Mouse (Mus musculus) MEL (cell line): Measurements from ENCODE around the gene Ipcef1. TPM values are rescaled to one million over a fixed set of nuclear protein-coding genes. Genes with fewer than 3 reads are reported as not detected.

Experiments
- DNase-seq: peaks from one replicate; pipeline ENCODE4 v3.0.0; 2011; ENCODE audit warnings: low read depth, low spot score
- H3K27ac ChIP-seq: 2 replicates; pipeline ENCODE4 v1.5.1; 2012; ENCODE audit warnings: low read depth, mild to moderate bottlenecking, control low read depth, low read length, moderate library complexity; ENCODE audit not compliant: control insufficient read depth
- H3K27me3 ChIP-seq, 2 experiments: fragments of 150-350 bp in 1 of 2; sonication (generic) in 1 of 2; 2 replicates each; pipeline ENCODE4 v1.6.1; 2012; ENCODE audit warnings: low read length in 2 of 2, mild to moderate bottlenecking in 2 of 2, improper control_type of control experiment in 1 of 2, moderate library complexity in 1 of 2; ENCODE audit not compliant: insufficient read depth in 2 of 2, control insufficient read depth in 1 of 2
- H3K36me3 ChIP-seq, 2 experiments: 2 replicates each; pipeline ENCODE4 v1.6.1; 2012 to 2014; ENCODE audit warnings: low read length in 2 of 2, improper control_type of control experiment in 1 of 2, inconsistent platforms in 1 of 2, mild to moderate bottlenecking in 1 of 2; ENCODE audit not compliant: insufficient read depth in 2 of 2, control insufficient read depth in 1 of 2
- H3K4me1 ChIP-seq, 2 experiments: fragments of 150-350 bp in 1 of 2; sonication (generic) in 1 of 2; 2 replicates each; pipeline ENCODE4 v1.6.1; 2012; ENCODE audit warnings: low read length in 2 of 2, improper control_type of control experiment in 1 of 2, mild to moderate bottlenecking in 1 of 2; ENCODE audit not compliant: insufficient read depth in 2 of 2, control insufficient read depth in 1 of 2
- H3K4me3 ChIP-seq, 2 experiments: fragments of 150-350 bp in 1 of 2; sonication (generic) in 1 of 2; 2 replicates each; pipeline ENCODE4 v1.5.1; 2012; ENCODE audit warnings: low read depth in 2 of 2, low read length in 2 of 2, mild to moderate bottlenecking in 2 of 2, moderate library complexity in 2 of 2, control low read depth in 1 of 2, improper control_type of control experiment in 1 of 2; ENCODE audit not compliant: control insufficient read depth in 1 of 2, insufficient read depth in 1 of 2
- H3K79me2 ChIP-seq: 2 replicates; pipeline ENCODE4 v1.6.1; 2012; ENCODE audit warnings: mild to moderate bottlenecking, low read length, moderate library complexity; ENCODE audit not compliant: control insufficient read depth, poor library complexity, insufficient read depth
- H3K9ac ChIP-seq: 2 replicates; pipeline ENCODE4 v1.6.1; 2012; ENCODE audit warnings: low read depth, mild to moderate bottlenecking, control low read depth, low read length, moderate library complexity; ENCODE audit not compliant: control insufficient read depth, poor library complexity, severe bottlenecking
- H3K9me3 ChIP-seq: fragments of 150-350 bp; sonication (generic); replicated peaks from 2 replicates; pipeline ENCODE4 v1.6.1; 2012; ENCODE audit warnings: mild to moderate bottlenecking, low read length, improper control_type of control experiment, moderate library complexity; ENCODE audit not compliant: insufficient read depth
- BHLHE40 ChIP-seq: IDR thresholded peaks from 2 replicates; pipeline ENCODE4 v1.6.1; 2012; ENCODE audit warnings: low read depth, mild to moderate bottlenecking, inconsistent platforms, low read length, improper control_type of control experiment, borderline replicate concordance
- CHD1 ChIP-seq: IDR thresholded peaks from 2 replicates; pipeline ENCODE4 v1.6.1; 2012; ENCODE audit warnings: low read depth, mild to moderate bottlenecking, inconsistent platforms, low read length, improper control_type of control experiment
- CHD2 ChIP-seq: IDR thresholded peaks from 2 replicates; pipeline ENCODE4 v1.6.1; 2011; ENCODE audit warnings: low read length, improper control_type of control experiment
- ELF1 ChIP-seq: IDR thresholded peaks from 2 replicates; pipeline ENCODE4 v1.6.1; 2014; ENCODE audit warnings: low read depth, mild to moderate bottlenecking, inconsistent platforms, low read length, improper control_type of control experiment, moderate library complexity
- GABPA ChIP-seq: IDR thresholded peaks from 2 replicates; pipeline ENCODE4 v1.6.1; 2012; ENCODE audit warnings: low read depth, mild to moderate bottlenecking, inconsistent platforms, low read length, improper control_type of control experiment, moderate library complexity
- GATA1 ChIP-seq: IDR thresholded peaks from 2 replicates; pipeline ENCODE4 v1.6.1; 2011; ENCODE audit warnings: low read depth, low read length, improper control_type of control experiment
- HCFC1 ChIP-seq: IDR thresholded peaks from 2 replicates; pipeline ENCODE4 v1.6.1; 2012; ENCODE audit warnings: low read depth, mild to moderate bottlenecking, inconsistent platforms, low read length, improper control_type of control experiment, moderate library complexity
- KAT2A ChIP-seq: conservative IDR thresholded peaks from 2 replicates; pipeline ENCODE4 v1.6.1; 2012; ENCODE audit warnings: low read depth, low read length, improper control_type of control experiment, inconsistent platforms
- MAX ChIP-seq: IDR thresholded peaks from 2 replicates; pipeline ENCODE4 v1.6.1; 2011; ENCODE audit warnings: low read length, improper control_type of control experiment
- MAZ ChIP-seq: IDR thresholded peaks from 2 replicates; pipeline ENCODE4 v1.6.1; 2012; ENCODE audit warnings: low read depth, mild to moderate bottlenecking, inconsistent platforms, low read length, improper control_type of control experiment
- MEF2A ChIP-seq: IDR thresholded peaks from 2 replicates; pipeline ENCODE4 v1.6.1; 2014; ENCODE audit warnings: low read depth, mild to moderate bottlenecking, inconsistent platforms, low read length, improper control_type of control experiment; ENCODE audit not compliant: poor library complexity, insufficient replicate concordance, severe bottlenecking; ENCODE audit errors: extremely low read depth
- MYB ChIP-seq: IDR thresholded peaks from 2 replicates; pipeline ENCODE4 v1.6.1; 2011; ENCODE audit warnings: mild to moderate bottlenecking, low read depth, low read length, improper control_type of control experiment
- POLR2A ChIP-seq, 2 experiments: IDR thresholded peaks; 2 replicates each; pipeline ENCODE4 v1.6.1; 2011 to 2012; ENCODE audit warnings: low read length in 2 of 2, mild to moderate bottlenecking in 2 of 2, control low read depth in 1 of 2, improper control_type of control experiment in 1 of 2, low read depth in 1 of 2, moderate library complexity in 1 of 2; ENCODE audit not compliant: control insufficient read depth in 1 of 2, insufficient read depth in 1 of 2, poor library complexity in 1 of 2
- POLR2AphosphoS2 ChIP-seq: IDR thresholded peaks from 2 replicates; pipeline ENCODE4 v1.6.1; 2011; ENCODE audit warnings: low read length, improper control_type of control experiment
- POLR2AphosphoS5 ChIP-seq: IDR thresholded peaks from 2 replicates; pipeline ENCODE4 v1.6.1; 2012; ENCODE audit warnings: low read depth, borderline replicate concordance, mild to moderate bottlenecking, inconsistent platforms, low read length, moderate library complexity, mixed read lengths
- RCOR1 ChIP-seq: IDR thresholded peaks from 2 replicates; pipeline ENCODE4 v1.6.1; 2012; ENCODE audit warnings: low read depth, mild to moderate bottlenecking, inconsistent platforms, low read length, improper control_type of control experiment
- TAL1 ChIP-seq: IDR thresholded peaks from 2 replicates; pipeline ENCODE4 v1.6.1; 2012; ENCODE audit warnings: mild to moderate bottlenecking, inconsistent platforms, low read length, moderate library complexity, mixed read lengths
- TCF12 ChIP-seq: IDR thresholded peaks from 2 replicates; pipeline ENCODE4 v1.6.1; 2014; ENCODE audit warnings: low read depth, mild to moderate bottlenecking, inconsistent platforms, low read length, improper control_type of control experiment, moderate library complexity
- UBTF ChIP-seq: IDR thresholded peaks from 2 replicates; pipeline ENCODE4 v1.6.1; 2012; ENCODE audit warnings: low read depth, mild to moderate bottlenecking, inconsistent platforms, low read length, improper control_type of control experiment, moderate library complexity, borderline replicate concordance; ENCODE audit not compliant: insufficient read depth
- ZNF384 ChIP-seq: IDR thresholded peaks from 2 replicates; pipeline ENCODE4 v1.6.1; 2012; ENCODE audit warnings: low read depth, mild to moderate bottlenecking, inconsistent platforms, low read length, improper control_type of control experiment
- polyA plus RNA-seq, 2 experiments: library from polyadenylated mRNA; stranded (reverse) in 1 of 2; unstranded in 1 of 2; fragments of >175 nt in 1 of 2; fragments of >200 nt in 1 of 2; gene quantifications; 2 replicates each; pipeline versions ENCODE4 v1.2.1 to v1.2.4; 2012; ENCODE audit warnings: low replicate concordance in 2 of 2, low read depth in 1 of 2; ENCODE audit not compliant: insufficient read length in 2 of 2, insufficient read depth in 1 of 2, missing spikeins in 1 of 2
- total RNA-seq: library from RNA; depleted of rRNA; stranded (reverse); fragments of 300-350 nt; gene quantifications from 2 replicates; pipeline ENCODE4 v1.2.3, GENCODE M21; 2012

Ipcef1 gene
- total and polyA plus RNA-seq, 3 experiments, result not detected

GRCm38 (mm10) chr10:6988555-6988954, 63.7 kb downstream of the Ipcef1 start:
- H3K4me1 ChIP-seq, result no peaks in the 10 kb centered on the region
- TF ChIP-seq MAX, result no peak
- TF ChIP-seq POLR2AphosphoS5, result no peak
- TF ChIP-seq, all 39 proteins: peak for 0
- Histone ChIP-seq H3K9me3 (no peaks in the 10 kb centered on the region), H3K9ac (no peak overlapping the region), H3K27ac (no peak overlapping the region), H3K27me3 (no peaks in the 10 kb centered on the region), H3K79me2 (no peaks in the 10 kb centered on the region), H3K36me3 (no peaks in the 10 kb centered on the region), H3K4me3 (no peak overlapping the region)
- DNase-seq, result no peak

- H3K79me2 ChIP-seq, result no peaks in the 10 kb centered on the region
- H3K27ac ChIP-seq, result no peak overlapping the region
- no peak overlapping the region for H3K9ac ChIP-seq
- no peak for TF ChIP-seq POLR2AphosphoS5
- TF ChIP-seq GATA1, result no peak
- no peak for TF ChIP-seq RCOR1
- TF ChIP-seq HCFC1, result no peak
- TF ChIP-seq POLR2A (IDR thresholded peaks at IDR 0.05; ENCODE audit: control insufficient read depth in 1 of 2, insufficient read depth in 1 of 2, low read depth in 1 of 2, low read length in 2 of 2, poor library complexity in 1 of 2), result no peak
- no peak for TF ChIP-seq BHLHE40
- TF ChIP-seq CHD1, result no peak
- TF ChIP-seq POLR2AphosphoS2, result no peak
- no peak for TF ChIP-seq UBTF
- no peak for TF ChIP-seq GABPA
- TF ChIP-seq TAL1, result no peak
- no peaks in the 10 kb centered on the region for H3K4me1 ChIP-seq
- no peaks in the 10 kb centered on the region for H3K27me3 ChIP-seq
- DNase-seq, result no peak
- no peaks in the 10 kb centered on the region for H3K9me3 ChIP-seq
- H3K4me3 ChIP-seq, result no peak overlapping the region
- H3K36me3 ChIP-seq, result no peaks in the 10 kb centered on the region
These were observed 64.7 kb downstream of the Ipcef1 start for GRCm38 (mm10) chr10:6987399-6988098.

DNA sequence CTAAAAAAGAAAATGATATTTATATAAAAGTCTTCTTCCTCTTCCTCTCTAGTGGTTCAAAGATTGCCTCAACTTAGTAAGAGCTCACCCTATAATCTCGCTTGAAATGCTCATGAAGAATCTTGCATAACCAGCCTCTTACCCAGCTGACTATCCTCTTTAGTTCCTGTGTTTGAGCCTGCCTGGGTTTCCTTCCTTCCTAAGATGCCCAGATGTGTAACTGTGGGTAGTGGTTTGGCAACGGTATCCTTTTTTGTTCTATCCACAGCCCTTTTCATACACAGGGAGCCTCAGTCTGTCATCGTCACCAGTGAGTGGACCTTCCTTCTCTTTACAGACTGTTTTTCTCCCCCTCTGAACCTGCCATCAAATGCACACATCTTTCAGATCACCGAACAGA, 66.0 kb downstream of the Ipcef1 start:
- no peak for DNase-seq
- no peaks in the 10 kb centered on the region for H3K79me2 ChIP-seq

More for the DNA sequence above, 66.0 kb downstream of the Ipcef1 start:
- Histone ChIP-seq H3K4me1 (no peaks in the 10 kb centered on the region), H3K27me3 (no peaks in the 10 kb centered on the region), H3K36me3 (no peaks in the 10 kb centered on the region), H3K27ac (no peak overlapping the region), H3K4me3 (no peak overlapping the region), H3K9me3 (no peaks in the 10 kb centered on the region), H3K9ac (no peak overlapping the region)
- TF ChIP-seq ELF1 (no peak), MAX (no peak), KAT2A (no peak), HCFC1 (no peak), UBTF (no peak), CHD1 (no peak), MEF2A (no peak), POLR2AphosphoS2 (no peak), TCF12 (no peak), MYB (no peak), MAZ (no peak), ZNF384 (no peak), CHD2 (no peak)
